Mouse (Mus musculus) cerebellum, adult 2 months (tissue): ENCODE measurements around the gene Tmprss3.

Experiments used
- CTCF ChIP-seq: fragments of 200-500 bp; IDR thresholded peaks from 2 replicates; pipeline ENCODE4 v1.5.1; 2011; ENCODE audit warnings: low read depth, mild to moderate bottlenecking, control low read depth, low read length, moderate library complexity, borderline replicate concordance; ENCODE audit not compliant: insufficient read depth
- POLR2A ChIP-seq: fragments of 200-500 bp; IDR thresholded peaks from 2 replicates; pipeline ENCODE4 v1.6.1; 2011; ENCODE audit warnings: low read length, control low read depth, borderline replicate concordance; ENCODE audit not compliant: insufficient read depth

- TF ChIP-seq POLR2A: no peak
- no peak for TF ChIP-seq CTCF
These were observed 13.1 kb upstream of the Tmprss3 start for GRCm38 (mm10) chr17:31211881-31212280.
